Mouse (Mus musculus) megakaryocyte, embryonic 14.5 days (primary cell): ENCODE data around the gene Zbtb38. TPM values are rescaled to one million over a fixed set of nuclear protein-coding genes. Genes with fewer than 3 reads are reported as not detected.

Experiments
- H3K27me3 ChIP-seq: replicated peaks from 2 replicates; pipeline ENCODE3; 2012; ENCODE audit warnings: inconsistent platforms
- H3K36me3 ChIP-seq: replicated peaks from 2 replicates; pipeline ENCODE3; 2012; ENCODE audit warnings: low read length, inconsistent platforms, mixed read lengths
- H3K4me1 ChIP-seq: 2 replicates; pipeline ENCODE4 v1.6.1; 2012; ENCODE audit warnings: inconsistent platforms
- H3K4me3 ChIP-seq: replicated peaks from 2 replicates; pipeline ENCODE3; 2012; ENCODE audit warnings: moderate library complexity, mild to moderate bottlenecking, inconsistent platforms
- H3K9me3 ChIP-seq: 2 replicates; pipeline ENCODE4 v1.6.1; 2012; ENCODE audit warnings: inconsistent platforms
- FLI1 ChIP-seq: IDR thresholded peaks from 2 replicates; pipeline ENCODE4 v1.6.1; 2012; ENCODE audit warnings: low read length, inconsistent platforms, mixed read lengths
- GATA1 ChIP-seq: IDR thresholded peaks from 3 replicates; pipeline ENCODE4 v1.6.1; 2012; ENCODE audit warnings: mixed read lengths, low read length, inconsistent platforms, borderline replicate concordance
- polyA plus RNA-seq: library from polyadenylated mRNA; stranded (reverse); fragments of >175 nt; gene quantifications from 2 replicates; pipeline ENCODE4 v1.2.3, GENCODE M21; 2012; ENCODE audit warnings: low replicate concordance; ENCODE audit not compliant: insufficient read depth

The Zbtb38 gene
- polyA plus RNA-seq, 1 experiment: 1.5 TPM

DNA sequence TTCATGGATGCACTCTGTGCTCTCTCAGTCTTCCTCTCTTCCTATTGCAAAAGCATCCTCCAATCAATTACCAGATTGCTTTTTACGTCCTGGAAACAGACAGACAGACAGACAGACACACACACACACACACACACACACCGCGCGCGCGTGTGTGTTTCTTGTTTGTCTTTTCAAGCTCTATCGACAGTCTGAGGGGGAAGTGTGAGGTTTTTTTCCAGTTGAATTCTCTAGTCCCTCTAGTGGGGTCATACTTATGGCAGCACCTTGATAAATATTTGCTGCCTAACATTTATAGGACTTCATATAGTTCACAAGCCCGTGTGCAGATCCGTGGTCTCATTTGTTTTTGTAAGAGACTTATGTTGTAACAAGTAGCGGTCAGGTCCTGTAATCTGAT lies 36.5 kb downstream of the Zbtb38 start:
- Histone ChIP-seq H3K4me3 (no peak overlapping the region), H3K36me3 (peaks cover 59% of the 10 kb centered on the region), H3K9me3 (no peaks in the 10 kb centered on the region), H3K27me3 (no peaks in the 10 kb centered on the region), H3K4me1 (peaks cover 88% of the 10 kb centered on the region)
- no peak for TF ChIP-seq FLI1
- no peak for TF ChIP-seq GATA1

DNA sequence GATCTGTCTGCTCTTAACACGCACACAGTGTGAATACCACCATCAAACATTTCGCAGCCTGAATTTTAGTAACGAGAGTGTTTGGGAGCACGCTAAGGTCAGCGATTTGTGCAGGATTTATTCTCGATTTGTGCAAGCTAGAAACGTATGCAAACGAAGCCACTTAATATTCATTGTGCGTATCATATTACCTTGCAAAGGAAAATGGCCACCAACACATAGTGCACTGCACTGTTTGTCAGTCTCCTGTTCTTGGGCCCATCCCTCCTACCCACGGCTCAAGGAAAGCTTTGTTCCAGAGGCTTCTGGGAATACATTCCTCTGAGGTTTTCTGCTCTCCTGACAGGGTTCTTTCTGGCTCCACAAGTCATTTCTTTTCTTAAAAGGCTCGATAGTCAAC lies 37.5 kb downstream of the Zbtb38 start:
- H3K9me3 ChIP-seq: no peaks in the 10 kb centered on the region
- H3K4me3 ChIP-seq: no peak overlapping the region
- no peaks in the 10 kb centered on the region for H3K27me3 ChIP-seq
- H3K4me1 ChIP-seq: peaks cover 88% of the 10 kb centered on the region
- H3K36me3 ChIP-seq: peaks cover 68% of the 10 kb centered on the region
- TF ChIP-seq GATA1 (no peak), FLI1 (no peak)

DNA sequence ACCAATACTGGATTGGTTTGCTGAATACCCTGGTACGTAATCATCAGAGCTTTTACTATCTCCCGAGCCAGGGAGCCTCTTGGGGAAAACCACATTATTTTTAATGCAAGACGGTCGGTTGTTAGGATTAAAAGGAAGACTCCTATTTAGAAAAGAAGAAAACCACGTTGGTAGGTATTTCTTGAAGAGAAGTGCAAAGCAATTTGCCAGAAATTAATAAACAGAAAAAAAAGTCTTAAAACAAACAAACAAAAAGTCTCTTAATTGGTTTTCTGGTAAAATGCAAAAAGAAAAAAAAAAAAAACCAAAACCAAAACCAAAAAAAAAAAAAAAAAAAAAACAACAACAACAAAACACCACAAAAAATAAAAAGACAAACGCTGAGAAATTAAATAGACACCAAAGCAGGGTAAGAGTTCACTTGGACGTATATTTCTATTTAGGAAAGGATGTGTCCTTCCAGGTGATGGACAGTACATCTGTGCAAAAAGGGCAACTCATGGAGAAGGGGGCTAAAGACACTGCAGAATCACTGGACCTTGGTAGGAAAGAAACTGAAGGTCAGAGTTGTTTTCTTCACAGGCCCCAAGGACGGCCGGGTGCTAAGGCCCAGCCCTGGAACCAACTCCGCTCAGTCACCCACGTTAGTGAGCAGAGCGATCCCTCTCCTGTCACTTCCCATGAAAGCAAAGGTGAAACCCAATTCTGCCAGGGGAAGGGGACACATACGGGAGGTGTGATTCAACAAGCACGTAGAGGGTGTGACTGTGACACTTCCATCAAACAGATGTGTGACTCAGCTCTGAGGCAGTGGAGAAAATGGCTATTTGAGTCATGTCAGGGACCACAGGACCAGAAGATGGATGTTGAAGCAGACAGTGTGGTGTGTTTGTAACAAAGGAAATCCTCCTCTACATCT lies 38.9 kb downstream of the Zbtb38 start:
- Histone ChIP-seq H3K36me3 (peaks cover 83% of the 10 kb centered on the region), H3K9me3 (no peaks in the 10 kb centered on the region), H3K4me3 (peak overlapping the region; percentile 87)

DNA sequence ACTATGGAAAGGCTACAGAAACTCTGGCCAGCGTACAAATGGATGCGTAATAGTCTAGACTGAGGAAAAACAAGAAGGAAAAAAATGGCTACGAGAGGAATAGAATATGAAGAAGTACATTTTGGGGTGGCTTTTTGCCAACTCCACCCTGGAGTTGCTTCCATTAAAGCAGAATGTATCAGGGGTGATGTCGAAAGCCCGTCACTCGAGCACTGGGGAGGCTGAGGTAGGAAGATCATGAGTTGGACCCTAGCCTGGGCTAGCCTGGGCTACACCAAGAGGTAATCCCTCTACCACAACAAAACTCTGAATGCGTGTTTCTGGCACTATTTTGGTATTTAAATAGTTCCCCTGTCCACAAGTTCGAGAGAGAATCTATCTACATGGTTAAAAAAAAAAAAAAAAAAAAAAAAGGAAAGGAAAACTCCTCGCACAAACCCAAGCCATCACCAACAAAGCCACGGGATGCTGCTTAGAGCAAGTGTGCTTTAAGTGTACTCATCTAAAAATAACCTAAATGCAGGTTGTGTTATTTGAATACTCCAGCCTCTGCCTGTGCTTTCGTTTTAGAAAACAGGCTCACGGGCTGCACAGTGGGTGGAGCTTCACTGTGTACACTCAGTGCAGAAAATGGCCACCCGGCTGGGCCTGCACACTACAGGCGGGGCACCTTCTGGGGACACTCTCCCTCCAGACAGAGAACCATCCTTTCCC lies 39.7 kb downstream of the Zbtb38 start:
- H3K4me1 ChIP-seq: peaks cover 94% of the 10 kb centered on the region
- no peaks in the 10 kb centered on the region for H3K9me3 ChIP-seq
- TF ChIP-seq FLI1 (no peak), GATA1 (no peak)
- H3K27me3 ChIP-seq: no peaks in the 10 kb centered on the region
- H3K36me3 ChIP-seq: peaks cover 88% of the 10 kb centered on the region
- H3K4me3 ChIP-seq: peak overlapping the region; percentile 87

More for the DNA sequence above, 38.9 kb downstream of the Zbtb38 start:
- no peak for TF ChIP-seq GATA1
- no peak for TF ChIP-seq FLI1
- no peaks in the 10 kb centered on the region for H3K27me3 ChIP-seq
- H3K4me1 ChIP-seq: peaks cover 94% of the 10 kb centered on the region

DNA sequence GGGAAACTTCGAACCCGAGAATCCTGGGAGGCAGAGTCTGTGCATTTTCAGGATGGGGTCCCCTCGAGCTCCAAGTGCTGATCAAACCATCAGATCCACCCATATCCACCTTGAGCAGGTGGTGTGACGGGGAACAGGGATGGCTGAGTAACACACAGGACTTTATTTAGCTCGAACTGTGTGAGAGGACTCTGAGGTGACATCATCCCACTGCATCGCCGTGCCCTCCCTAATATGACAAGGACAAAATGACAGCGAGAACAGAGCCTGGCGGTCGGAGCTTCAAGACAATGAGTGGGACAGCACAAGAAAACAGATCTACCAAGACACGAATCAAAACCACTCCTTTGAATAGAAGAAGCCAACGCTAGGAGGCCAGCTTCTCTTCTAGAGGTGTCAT lies 40.6 kb downstream of the Zbtb38 start:
- Histone ChIP-seq H3K4me3 (no peak overlapping the region), H3K27me3 (no peaks in the 10 kb centered on the region), H3K36me3 (peaks cover 81% of the 10 kb centered on the region), H3K4me1 (peaks cover 95% of the 10 kb centered on the region), H3K9me3 (no peaks in the 10 kb centered on the region)
- no peak for TF ChIP-seq FLI1

DNA sequence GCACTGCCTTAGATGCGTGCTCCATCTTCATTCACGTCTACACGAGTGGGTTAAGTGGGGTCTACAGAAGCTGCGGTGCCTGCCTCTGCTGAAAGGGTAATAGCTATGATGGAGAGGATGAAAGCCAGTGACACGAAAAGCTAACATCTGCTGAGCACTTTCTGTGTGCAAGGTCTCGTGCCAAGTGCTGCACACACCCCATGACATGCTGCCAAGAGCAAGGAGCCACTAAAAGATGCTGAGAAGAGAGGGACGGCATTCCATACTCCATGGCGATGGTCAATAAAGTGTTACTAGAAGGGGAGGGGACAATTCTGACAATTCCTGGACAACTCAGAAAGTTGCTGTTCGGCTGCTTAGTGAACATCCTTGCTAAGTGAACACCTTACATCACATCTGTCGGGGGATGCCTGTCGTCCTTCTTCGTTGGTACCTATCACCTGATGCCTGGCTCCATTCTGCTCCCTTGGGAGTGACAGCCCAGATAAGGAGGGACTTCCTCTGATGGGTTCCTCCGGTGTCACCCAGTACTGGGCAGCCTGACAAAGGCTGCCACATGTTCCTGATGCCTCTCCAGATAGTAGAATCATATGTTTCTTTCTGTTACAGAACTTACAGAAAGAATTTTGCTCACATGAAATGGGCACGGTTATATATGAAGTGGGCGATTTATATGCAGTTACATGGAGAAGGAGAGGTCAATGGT lies 42.2 kb downstream of the Zbtb38 start:
- peaks cover 72% of the 10 kb centered on the region for H3K36me3 ChIP-seq
- no peak overlapping the region for H3K4me3 ChIP-seq
- H3K4me1 ChIP-seq: peaks cover 98% of the 10 kb centered on the region

DNA sequence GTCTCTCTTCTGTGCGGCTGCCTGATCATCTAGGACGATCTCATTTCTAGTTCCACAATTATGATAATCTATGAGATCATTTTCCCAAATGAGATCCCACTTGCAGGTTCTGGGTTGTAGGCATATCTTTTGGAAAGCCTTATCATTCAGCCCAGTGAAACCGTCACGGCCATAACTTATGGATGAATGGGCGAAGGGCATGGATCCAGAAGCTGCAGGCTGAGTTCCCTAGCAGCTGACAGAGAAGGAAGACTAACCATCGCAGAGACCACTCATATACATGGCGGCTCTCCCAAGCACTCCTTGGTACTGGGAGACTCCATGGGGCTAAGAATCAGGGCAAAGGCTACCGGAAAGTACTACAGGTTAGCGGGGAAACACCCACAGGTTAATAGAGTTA lies 43.7 kb downstream of the Zbtb38 start:
- no peaks in the 10 kb centered on the region for H3K27me3 ChIP-seq
- H3K4me1 ChIP-seq: peaks cover 93% of the 10 kb centered on the region
- peaks cover 59% of the 10 kb centered on the region for H3K36me3 ChIP-seq
- H3K9me3 ChIP-seq: no peaks in the 10 kb centered on the region
- no peak for TF ChIP-seq FLI1
- TF ChIP-seq GATA1: no peak
- no peak overlapping the region for H3K4me3 ChIP-seq

More for the DNA sequence above, 42.2 kb downstream of the Zbtb38 start:
- Histone ChIP-seq H3K9me3 (no peaks in the 10 kb centered on the region), H3K27me3 (no peaks in the 10 kb centered on the region)
- TF ChIP-seq FLI1: no peak
- TF ChIP-seq GATA1: no peak

DNA sequence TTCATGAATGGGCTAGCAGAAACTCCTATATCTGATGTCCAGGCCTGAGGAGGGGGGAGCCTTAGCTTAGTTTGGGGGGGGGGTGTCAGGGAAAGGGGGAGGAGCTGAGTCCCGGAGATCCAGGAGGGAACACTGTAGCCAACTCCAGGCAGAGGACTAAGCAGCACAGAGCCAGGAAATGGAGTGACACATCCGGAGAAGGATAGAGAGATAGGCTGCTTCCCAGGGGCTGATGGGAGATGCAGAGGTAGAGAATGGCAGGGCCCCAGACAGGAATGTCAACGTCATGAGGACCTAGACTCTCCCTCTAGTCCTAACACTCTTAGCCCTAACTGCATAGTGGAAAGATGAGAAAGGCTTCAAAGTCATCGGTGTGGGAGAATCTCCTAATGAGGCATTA lies 44.7 kb downstream of the Zbtb38 start:
- no peak for TF ChIP-seq FLI1
- no peak for TF ChIP-seq GATA1
- H3K27me3 ChIP-seq: no peaks in the 10 kb centered on the region
- no peak overlapping the region for H3K4me3 ChIP-seq
- no peaks in the 10 kb centered on the region for H3K9me3 ChIP-seq
- peaks cover 95% of the 10 kb centered on the region for H3K4me1 ChIP-seq
- H3K36me3 ChIP-seq: peaks cover 67% of the 10 kb centered on the region

DNA sequence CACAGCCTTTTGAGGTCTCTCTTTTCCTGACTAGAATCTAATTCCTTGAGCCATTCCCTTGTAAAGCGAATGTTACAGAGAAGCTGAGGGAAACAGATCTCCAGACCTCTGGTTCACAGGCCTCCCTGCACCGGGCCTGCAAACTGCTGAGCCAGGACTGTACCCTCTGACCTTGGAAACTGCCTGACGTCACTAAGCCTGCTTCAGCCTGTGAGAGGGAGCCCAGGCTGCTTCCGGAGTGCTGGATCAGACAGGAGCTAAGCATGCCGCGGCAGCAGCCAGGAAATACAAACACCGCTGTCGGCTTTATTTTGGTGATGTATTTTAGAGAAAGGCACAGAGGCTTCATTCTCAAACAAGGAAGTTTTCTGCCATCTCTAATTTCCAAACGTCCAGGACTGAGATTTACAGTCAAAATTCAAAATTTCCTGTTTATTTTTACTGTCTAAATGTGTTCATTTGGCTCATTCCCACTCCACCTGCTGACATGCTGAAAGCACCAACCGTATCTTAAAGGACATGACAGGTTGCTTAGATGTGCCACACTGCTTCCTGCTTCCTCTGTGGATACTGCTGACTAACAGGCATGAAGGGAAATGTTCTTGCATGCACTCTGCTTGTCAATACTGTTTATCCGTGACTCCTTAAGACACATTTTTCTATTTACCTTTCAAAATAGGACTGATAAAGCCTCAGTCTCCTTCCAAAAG lies 46.9 kb downstream of the Zbtb38 start:
- no peaks in the 10 kb centered on the region for H3K9me3 ChIP-seq
- H3K4me1 ChIP-seq: peaks cover 84% of the 10 kb centered on the region
- H3K36me3 ChIP-seq: peaks cover 70% of the 10 kb centered on the region
- no peak for TF ChIP-seq GATA1
- no peak for TF ChIP-seq FLI1
- no peaks in the 10 kb centered on the region for H3K27me3 ChIP-seq
- H3K4me3 ChIP-seq: peak overlapping the region; percentile 86
